Mouse (Mus musculus) induced T-regulatory cell, adult 2 months (primary cell): ENCODE measurements at regions not wholly inside any gene's neighbourhood (a gene's known extent, or its start where the extent isn't known, plus 50 kb on each side); places are given as distances from the start of the nearest gene placed in this dataset.

Source experiments
- DNase-seq: peaks from one replicate; pipeline ENCODE4 v3.0.0-alpha.2; 2012; ENCODE audit warnings: low read depth

GRCm38 (mm10) chr6:108910330-108910729, 81.9 kb downstream of the Edem1 start:
- no peak for DNase-seq

- DNase-seq, result no peak
Observed at GRCm38 (mm10) chr6:108912539-108912938, 84.1 kb downstream of the Edem1 start.

- no peak for DNase-seq
Observed at GRCm38 (mm10) chr6:108919372-108919913, 91.0 kb downstream of the Edem1 start.

DNA sequence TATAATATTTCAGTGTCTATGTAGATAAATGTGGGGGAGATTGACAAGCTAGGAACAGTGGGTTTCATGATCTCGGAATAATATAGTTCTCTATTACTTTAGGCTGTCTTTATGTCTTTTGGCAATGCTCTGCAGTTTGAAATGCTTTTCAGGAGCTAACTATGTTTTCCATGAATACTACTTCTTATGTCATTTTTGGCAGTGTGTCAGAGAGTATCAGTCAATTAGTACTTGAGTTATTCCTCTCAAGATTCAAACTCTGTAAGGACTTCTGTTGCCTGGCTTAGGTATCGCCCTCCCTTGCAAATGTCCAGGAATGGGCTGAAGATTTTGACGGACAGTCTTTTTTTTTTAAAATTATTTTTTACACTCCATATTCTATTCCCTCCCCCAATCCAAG, 92.7 kb downstream of the Edem1 start:
- no peak for DNase-seq

DNA sequence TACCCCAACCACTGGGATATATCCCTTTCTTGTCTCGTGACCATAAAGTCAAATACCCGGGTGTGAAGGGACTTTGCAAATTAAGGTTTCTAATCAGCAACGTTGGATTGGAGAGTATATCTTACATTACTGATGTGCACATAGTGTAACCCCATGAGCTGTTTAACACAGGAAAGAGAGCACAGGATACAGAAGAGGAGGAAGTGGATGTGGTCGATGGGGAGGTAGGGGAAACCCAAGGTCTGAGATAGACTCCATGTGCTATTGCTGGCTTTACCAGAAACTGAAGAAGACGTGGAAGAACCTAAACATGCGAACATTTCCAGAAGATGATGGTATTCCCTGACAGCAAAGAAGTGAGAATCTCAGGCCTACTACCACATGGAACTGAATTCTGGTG, 94.1 kb downstream of the Edem1 start:
- peak; percentile 70 for DNase-seq

GRCm38 (mm10) chr6:108928981-108929380, 100.5 kb downstream of the Edem1 start:
- DNase-seq, result no peak

GRCm38 (mm10) chr6:108938646-108939045, 110.2 kb downstream of the Edem1 start:
- no peak for DNase-seq

DNA sequence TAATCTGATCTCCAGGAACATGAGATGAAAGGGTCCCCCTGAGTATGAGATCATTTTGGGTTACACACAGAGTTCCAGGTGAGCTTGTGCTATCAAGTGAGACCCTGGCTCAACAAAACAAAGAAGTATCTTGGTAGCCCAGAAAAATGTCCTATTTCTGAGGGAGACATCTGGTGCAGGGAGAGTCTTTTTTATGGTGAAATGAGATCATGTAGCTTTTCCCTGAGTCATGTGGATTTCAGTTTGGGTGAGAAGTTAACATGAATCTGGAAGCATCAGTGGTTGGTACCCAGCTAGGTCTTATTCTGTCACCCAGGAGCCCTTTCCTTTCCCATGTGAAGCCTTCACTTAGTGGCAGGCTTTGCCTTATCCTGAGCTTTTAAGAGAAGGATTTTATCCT, 113.8 kb downstream of the Edem1 start:
- no peak for DNase-seq

DNA sequence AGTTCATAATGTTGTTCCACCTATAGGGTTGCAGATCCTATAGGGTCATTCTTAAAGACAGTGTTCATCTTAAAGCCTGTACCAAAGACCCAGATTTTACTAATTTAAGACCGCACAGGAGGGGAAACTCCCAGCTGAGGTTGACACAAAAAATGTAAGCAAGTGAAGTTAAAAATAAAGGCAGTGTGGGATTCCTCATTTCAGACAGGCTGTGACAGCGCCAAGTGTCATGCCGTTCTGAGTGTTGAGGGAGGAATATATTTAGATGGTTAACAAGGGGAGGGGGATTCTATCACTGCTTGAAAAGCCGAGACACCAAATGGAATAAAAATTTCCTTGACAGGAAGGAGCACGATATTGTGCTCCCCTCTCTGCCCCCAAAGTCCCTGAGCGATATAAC, 123.9 kb downstream of the Edem1 start:
- DNase-seq, result no peak

DNA sequence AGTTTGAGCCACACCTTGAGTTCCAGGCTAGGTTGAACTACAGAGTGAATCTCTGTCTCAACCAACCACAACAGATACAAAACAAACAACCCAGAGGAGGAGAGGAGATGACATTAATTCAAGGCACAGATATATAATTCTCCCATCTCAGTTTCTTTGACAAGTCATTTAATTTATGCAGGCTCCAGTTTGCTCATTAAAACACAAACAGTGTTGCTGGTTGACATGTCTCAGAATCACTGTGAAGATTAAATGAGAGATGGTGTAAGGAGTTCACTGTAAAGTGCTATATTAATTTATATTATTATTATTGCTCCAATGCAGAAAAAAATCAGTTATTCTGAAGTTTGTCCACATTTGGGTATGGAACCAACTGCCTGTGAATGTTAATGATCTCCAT, 134.4 kb downstream of the Edem1 start:
- no peak for DNase-seq

GRCm38 (mm10) chr6:108963295-108963694, 134.9 kb downstream of the Edem1 start:
- DNase-seq, result peak; percentile 21

DNA sequence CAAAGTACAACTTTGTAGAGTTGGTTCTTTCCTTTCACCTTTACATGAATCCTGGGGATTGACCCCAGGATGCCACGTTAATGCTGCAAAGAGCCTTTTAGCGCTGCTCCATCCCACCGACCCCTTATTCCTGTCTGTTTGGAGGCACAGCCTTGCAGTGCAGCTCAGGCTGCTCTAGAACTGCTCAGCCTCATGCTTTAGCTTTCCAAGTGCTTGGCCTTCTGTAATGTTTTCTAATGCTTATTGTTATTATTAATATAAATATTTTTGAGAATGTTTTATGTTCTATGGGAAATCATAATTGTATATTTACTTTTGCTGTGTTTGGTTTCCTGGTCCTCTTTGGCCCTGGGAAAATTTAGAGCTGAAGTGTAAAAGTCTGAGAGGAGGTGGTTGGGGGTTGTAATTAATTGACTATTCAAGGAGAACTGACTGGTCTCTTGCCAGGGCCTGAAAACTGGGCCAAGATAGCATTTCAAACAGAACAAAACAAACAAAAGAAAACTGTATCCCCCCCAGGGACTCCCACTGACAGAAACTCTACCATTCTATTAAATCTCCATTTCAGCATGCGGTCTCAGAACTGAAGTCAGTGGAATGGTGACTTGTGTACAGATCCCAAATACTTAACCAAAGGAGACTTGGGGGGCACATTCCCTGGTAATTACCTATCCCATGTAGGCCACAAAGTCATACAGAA, 141.2 kb downstream of the Edem1 start:
- DNase-seq, result no peak

GRCm38 (mm10) chr6:108971415-108972089, 143.1 kb downstream of the Edem1 start:
- DNase-seq, result no peak

DNA sequence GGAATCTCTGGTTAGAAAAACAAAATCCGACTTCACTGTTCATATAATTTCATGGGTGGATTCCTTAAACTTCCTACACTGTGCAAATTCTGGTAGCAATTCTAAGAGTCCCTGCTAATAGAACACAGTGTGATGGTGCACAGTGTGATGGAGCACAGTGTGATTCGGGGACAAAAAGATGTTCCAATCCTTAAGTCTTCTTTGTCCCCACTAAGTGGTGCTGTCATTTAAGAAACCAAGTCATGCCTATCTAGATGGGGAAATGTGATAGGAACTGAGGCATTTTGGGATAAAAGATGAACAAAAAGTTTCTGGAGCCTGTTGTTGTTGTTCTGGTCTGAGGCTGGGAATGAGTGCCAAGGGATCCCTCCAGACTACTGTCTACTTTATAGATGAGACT, 145.3 kb downstream of the Edem1 start:
- no peak for DNase-seq

- no peak for DNase-seq
Observed at GRCm38 (mm10) chr6:108989506-108989905, 161.1 kb downstream of the Edem1 start.

- DNase-seq, result no peak
Observed at GRCm38 (mm10) chr6:108993743-108994142, 165.3 kb downstream of the Edem1 start.

DNA sequence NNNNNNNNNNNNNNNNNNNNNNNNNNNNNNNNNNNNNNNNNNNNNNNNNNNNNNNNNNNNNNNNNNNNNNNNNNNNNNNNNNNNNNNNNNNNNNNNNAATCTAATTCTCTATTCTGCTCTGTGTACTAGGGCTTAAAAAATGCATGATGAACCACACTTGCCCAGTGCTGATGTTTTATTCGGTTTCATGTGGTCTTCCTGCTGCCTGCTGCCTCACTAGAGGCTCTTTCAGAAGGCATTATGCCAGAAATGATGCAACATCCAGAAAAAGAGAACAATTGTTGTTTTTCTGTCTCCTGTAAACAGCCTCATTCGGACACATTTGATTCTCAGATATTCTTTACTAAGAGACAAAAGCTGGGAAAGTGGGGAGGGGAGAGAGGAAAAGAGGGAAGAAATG, 176.0 kb downstream of the Edem1 start:
- DNase-seq, result no peak

DNA sequence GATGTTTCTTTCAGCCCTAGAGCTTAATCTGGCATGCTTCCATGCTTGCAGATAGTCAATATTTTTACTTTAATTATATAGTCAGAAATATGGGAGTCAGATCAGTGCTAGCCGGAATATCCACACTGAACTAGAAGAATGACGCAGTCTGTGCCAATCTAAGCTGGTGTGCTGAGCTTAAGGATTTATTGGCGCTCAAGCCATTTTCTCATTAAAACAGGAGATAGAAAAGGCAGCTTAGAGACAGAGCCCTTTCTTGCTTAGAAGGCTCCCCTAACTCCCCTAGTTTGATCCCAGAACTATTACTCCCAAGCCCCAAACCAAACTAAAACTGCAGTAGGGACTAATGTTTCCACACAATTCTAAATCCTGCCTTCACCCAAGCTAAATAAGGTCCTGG, 180.9 kb downstream of the Edem1 start:
- DNase-seq, result no peak

- DNase-seq, result no peak
Observed at GRCm38 (mm10) chr6:109009793-109010192, 181.4 kb downstream of the Edem1 start.

DNA sequence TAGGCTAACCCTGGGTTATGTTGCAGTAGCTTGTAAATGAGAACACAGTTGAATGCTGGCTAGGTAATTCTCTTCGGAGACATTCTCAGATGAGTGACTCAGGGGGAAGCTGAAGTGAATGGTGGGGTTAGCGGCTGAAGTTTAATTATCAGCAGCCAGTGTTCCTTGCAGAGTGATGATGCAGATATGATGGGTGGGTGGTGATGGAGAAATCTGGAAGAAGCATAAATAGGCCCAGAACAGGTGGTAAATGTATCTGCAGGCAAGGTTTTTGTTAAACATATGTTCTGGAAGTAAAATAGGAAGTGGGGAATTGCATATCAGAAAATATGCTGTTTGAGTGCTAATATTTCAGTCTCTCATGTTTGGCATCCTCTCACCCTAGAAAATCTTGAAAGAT, 191.3 kb downstream of the Edem1 start:
- DNase-seq, result no peak
